Mouse (Mus musculus) spleen, postnatal 10 days (tissue): Measurements from ENCODE around the gene Gm28048.

ENCODE experiments used
- DNase-seq, 2 experiments: peaks; one replicate each; pipeline ENCODE4 v3.0.0; 2021 to 2022; ENCODE audit warnings: low spot score in 2 of 2

The Gm28048 gene

DNA sequence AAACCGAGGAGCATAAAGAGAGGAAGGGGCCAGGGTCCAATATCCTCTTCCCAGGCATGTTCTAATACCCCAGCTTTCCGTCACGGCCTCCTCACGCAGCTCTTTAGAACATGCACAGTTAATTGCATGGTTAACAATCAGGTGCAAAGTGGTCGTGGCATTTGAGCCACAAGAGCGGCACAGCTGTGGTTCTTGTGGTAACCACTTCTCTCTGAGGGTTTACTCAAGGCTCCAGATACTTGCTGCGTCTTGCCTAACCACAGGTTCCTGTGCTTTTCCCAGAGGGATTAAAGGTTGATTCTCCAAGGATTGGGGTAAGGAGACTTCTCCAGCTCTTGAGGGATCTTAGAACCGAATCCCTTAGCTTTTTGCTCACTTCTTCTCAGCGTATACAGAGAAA, 90.6 kb downstream of the Gm28048 start:
- DNase-seq, result no peak

DNA sequence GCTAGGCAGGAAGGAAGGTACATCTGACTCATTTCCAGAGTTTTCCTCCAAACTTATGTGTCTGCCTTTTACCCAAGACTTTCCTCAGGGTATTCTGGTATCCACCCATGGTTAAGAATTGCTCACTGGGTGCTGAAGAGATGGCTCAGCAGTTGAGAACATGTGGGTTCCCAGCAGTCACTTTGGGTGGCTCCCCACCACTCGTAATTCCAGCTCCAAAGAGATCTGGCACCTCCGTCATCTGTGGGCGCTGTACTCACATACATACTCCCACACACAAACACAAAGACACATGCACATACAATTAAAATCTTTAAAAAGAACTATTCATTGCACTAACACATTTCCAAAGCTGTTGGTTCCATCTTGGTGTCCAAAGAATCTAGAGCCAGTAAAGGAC, 92.7 kb downstream of the Gm28048 start:
- no peak for DNase-seq

DNA sequence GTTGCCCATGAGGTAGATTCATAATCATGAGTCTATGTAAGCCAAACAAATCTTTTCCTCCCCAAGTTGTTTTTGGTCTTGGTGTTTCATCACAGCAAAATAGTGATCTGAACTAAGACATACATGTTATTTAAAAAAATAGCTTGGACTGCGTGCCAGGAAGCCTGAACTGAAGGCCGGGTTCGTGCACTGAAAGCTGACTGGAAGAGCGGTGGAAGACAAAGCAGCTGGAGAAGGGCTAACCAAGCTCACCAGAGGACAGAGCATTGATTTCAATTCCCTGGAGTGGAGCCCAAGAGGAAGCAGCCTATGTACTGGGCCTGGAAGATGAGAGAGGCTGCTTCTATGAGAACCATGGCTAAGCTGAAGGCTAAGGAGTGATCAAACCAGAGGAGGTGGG, 94.9 kb downstream of the Gm28048 start:
- DNase-seq, result no peak

GRCm38 (mm10) chr11:22885350-22885749, 96.5 kb downstream of the Gm28048 start:
- no peak for DNase-seq

DNA sequence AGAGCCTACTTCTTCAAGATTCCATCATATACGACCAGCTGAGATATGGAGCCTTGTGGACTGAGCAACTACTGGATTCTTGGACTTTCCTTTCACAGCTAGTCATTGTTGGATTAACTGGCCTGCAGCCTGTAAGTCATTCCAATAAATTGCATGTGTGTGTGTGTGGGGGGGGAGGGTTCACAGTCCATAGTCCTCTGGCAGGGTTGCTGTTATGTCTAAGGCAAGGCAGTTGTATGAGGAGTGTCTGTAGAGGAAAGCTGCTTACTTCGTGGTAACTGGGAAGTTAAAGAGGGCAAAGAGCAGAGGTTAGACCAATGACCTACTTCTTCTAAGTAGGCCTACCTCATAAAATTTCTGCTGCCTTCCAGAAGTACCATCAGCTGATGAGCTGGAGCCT, 98.2 kb downstream of the Gm28048 start:
- no peak for DNase-seq

DNA sequence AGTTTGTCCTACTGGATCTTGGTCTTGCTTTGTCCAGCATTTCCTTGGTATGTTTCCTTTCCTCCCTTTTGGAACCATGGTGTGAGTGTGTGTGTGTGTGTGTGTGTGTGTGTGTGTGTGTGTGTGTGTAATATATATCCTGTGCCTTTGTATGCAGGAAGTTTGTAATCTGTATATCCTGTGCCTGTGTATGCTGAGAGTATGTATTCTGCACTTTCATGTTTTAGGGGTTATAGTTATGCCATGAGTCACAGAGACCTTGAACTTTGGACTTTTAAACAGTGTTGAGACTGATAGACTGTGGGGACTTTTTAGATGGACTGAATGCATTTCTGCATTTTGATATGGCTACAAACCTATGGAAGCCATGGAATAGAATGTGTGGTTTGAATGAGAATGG, 99.0 kb downstream of the Gm28048 start:
- no peak for DNase-seq

DNA sequence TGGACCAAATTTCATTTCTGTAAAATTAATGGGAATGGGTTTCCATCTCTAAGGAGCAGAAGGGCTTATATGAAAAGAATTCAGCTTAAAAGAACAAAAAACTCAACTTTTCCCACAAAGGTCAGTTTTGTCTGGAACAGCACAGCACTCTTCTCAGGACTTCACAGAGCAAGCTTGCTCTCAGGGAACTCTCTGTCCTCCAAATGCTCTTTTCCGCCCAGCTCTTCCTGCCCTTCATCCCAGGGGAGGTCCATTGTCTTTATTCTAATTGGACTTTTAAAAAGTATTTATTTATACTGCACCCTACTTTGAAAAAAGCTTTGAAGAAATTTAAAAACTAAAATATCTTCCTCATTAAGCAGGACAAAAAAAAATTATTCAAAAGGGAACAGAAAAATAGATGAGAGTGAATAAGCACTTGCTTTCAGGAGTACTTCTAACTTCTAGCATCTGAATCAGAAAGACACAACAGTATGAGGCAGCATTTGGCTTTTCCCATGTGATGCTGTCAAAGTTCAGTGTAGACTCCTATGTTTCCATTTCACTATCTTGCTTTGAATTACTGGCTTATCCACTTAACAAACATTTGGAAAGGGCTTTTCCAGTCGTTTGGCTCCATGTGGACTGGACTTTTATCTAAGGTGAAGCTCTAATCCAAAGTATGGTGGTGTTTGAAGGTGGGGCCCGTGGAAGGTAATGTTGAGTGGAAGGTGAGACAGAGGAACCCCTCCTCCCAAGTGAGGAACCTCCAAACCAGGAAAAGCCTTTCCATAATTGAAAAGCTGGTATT, 101.3 kb downstream of the Gm28048 start:
- no peak for DNase-seq

DNA sequence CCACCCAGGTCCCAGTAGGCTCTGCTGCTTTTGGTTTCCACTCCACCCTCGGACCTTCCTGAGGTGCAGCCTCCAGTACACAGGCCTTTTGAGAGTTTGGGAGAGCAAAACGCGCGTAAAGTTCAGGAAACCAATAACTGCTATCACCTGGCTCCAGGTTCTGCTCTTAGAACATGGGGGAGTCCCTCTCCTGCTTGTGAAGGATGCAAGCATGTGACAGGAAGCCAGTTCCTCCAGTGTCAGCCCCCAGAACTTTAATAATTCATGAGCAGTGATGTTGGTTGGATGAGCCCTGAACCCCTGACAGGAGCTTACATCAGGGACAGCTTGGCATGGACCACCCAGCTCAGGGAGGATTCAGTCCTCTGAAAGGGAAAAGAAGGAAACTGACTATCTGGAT, 102.2 kb downstream of the Gm28048 start:
- no peak for DNase-seq

DNA sequence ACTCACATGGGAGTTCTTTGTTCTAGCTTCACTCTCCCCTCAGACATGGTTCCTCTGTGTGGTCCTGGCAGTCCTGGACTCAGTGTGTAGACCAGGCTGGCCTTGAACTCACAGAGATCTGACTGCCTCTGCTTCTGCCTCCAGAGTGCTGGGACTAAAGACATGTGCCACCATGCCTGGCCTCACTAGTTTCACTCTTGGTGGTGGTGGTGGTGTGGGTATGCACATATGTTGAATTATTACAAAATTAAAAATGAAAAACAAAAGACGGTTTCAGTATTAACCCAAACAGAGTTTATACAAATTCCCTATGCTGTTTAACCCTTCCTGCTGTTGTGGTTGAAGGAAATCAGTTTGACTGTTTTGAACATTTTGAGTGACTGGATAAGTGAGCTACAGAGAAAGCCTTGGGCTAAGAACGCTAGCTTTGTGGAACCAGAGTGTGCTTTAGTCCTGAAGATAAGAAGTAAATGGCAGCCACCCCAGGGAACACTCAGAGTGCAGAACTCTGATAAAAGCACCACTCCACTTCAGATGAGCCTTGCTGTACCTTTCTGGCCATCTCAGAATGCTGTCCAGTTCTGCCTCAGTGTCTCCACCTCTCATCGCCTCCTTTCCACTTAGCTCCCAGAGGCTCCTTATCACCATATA, 105.1 kb downstream of the Gm28048 start:
- DNase-seq, result no peak

DNA sequence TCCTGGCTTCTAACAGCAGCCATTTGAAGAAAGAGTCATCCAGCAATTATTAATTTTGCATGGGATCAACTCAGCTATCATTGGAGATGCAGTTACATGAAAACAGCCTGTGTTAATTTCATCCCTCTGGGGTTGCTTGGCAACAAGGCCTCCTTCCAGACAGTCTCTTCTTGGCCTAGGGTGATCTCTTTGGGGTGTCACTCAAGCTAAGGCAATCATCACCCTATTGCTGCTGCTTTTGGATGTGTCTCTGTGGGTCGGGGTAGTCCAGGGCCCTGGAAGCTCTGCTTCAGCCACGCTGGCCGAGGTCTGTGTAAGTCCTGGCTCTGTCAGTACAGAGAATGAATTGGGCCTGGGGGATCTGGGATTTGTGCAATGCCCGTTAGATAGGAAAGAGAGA, 106.6 kb downstream of the Gm28048 start:
- no peak for DNase-seq

- no peak for DNase-seq
Observed at GRCm38 (mm10) chr11:22874747-22875146, 107.1 kb downstream of the Gm28048 start.

DNA sequence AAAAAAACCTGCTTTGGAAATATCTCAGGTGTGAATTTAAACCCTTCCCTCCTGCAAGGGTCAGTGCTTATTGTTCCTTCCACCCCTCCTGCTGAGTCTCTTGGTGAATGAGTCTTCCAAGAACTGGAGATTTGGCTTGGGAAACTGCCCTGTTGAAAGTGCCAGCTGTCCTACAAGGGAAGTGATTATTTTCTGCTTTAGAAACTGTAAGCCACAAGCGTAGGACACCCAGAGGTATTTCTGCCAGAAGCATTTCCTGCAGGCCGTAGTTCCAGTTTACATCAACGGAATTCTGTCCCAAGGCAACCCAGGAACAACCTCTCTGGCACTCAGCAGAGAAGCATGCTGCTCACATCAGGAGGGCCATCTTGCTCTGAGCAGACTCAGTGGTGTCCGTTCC, 108.5 kb downstream of the Gm28048 start:
- DNase-seq, result no peak

DNA sequence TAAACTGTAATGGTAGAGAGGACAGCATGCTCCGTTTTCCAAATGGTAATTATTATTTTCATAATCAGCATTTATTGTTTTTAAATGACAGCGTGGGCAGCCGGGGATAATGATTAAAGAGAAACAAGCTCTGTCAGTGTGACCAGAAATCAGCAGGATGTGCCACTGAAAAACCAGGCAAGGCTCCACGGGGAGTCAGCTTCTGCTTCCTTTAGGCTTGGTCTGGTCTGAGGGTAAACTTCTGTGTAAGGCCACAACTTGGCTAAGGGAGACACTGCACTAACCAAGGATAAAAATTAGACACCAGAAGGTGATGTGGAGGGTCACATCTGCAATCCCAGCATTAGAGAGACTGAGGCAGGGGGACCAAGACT, 109.6 kb downstream of the Gm28048 start:
- DNase-seq, result no peak

DNA sequence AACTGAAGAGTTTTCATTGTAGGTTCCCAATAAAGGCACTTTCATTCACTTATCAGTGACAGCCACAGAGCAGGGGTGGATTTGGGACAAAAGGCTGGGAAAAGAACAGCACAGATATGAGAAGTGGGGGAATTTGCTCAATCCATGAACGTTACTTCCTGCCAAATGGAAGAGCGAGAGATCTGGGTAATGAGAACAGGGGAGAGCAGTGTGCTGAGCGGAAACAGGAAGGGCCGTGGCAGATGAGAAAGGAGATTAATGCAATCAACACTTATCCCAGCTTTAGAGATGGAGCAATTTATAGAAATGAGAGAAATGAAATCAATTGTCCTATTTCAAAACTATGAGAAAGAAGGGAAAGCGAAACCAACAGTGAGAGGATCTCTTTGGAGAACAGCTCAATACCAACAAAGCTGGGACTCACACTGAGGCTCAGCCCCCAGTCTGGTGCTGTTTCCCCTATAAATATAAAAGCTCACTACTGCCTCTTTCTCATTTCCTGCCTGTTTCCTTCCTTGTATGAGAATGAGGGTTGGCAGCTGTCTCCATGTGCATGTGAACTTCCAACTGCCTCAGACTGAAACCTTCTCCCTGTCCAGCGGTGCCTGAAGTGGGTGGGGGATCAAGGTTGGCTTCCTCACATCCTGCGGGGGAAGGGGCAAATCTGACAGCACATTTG, 110.1 kb downstream of the Gm28048 start:
- no peak for DNase-seq

DNA sequence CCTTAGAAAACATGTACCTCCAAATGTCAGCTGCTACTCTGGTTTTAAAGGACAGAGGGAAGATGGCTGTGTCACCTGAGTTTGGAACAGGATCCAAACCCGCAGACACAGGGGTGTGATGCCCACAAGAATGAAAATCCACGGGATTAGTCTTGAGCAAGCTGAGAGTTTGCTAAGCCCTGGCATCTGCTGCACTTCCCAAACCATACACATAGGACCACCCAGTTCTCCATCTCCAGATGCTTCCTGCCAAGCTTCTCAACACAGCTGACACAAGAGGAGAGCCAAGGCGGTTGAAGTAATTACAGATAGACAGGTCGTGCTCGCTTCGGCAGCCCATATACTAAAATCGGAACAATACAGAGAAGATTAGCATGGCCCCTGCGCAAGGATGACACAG, 113.3 kb downstream of the Gm28048 start:
- DNase-seq, result no peak

DNA sequence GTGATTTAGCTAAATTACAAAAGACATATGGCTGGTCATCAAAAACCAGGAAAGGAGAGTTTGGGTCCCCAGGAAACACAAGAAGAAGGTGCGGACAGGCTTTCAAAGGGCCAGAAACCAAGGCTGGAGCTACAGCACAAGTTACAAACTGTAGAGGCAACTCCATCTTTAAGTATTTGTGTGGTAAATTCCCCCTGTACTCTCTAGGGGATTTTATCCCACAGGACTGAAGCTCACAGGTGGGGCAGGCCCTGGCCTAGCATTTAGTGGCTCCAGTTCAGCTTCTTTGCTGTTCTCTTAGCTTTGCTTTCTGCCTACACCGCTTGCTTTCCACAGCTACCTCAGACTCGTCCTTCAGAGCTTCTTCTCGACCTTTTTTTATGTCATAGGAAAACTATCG, 114.2 kb downstream of the Gm28048 start:
- no peak for DNase-seq

DNA sequence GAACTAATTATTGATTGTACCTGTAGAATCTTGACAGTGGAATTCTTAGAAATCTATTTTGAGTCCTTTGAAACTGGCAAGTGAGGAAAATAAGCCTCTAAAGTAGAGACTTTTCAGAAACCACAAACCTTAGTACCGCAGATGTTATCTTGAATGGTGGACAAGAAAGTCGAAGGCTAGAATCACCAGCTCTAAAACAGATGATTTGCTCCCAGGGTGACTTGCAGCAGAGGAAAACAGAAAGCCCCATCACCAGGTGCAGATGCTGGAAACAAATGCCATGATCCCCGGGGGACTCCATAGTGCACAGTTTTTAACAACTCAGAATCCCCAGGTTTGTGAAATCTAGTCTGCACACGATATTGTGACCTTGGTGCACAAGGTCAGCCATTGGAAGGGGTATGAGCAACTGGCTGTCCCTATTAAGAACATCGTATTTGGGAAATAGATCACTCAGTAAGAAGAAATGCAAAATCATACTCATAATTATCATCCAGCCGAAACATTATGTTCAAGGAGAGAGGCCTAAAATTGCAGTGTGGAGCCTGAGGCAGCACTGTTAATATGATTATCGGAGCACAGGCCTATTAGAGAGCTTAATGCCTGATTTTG, 116.1 kb downstream of the Gm28048 start:
- no peak for DNase-seq

DNA sequence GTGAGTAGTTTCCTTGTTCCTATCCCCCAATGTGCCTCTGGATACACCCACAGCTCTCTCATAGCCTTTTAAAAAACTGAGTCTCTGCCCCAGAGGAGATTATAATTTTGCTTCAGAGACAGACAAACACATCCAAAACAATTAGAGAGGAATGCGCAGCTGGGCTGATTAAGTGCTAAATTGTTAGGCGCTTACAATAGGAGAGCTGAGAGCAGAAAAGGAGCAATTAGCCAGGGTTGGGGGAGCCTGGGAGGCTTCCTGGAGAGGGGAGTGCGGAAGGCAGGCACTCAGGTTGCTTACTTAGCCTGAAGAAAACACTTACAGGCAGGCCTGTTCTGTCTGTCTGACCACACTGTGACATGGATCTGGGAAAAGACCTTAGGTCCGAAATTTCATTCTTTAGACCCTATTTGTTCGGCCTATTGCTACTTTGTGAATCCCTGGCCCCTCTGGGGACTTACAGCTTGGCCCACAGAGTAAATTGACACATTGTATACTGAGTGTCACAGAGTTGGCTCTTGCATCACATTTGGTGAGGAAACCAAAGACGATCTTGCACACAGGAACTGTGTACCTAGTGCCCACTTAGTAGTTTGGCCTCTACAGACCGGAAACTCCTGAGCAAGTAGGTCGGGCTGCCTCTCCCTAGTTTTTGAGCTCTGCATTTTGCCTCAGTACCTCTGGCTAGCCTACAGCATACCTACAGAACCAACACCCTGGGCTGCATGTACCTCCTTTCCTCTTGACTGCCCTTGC, 117.4 kb downstream of the Gm28048 start:
- no peak for DNase-seq

DNA sequence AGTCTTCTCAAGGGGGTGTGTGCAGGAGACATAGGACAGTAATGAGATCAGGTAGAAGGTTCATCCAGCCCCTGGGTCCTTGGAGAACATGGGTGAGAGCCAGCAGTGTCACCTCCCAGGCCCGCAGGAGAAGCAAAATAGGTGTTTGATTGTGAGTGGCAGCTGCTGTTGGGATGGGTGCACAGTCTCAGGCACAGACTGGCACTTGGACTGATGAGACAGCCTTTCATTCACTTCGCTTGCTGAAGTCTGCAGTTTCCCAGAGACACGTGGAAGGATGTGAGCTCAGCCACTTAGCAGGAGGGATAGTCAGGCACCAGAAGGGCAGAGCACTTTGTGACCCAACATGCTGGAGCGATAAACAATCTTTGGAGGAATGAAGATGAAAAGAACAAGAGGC, 118.3 kb downstream of the Gm28048 start:
- DNase-seq, result no peak

GRCm38 (mm10) chr11:22861315-22861714, 120.6 kb downstream of the Gm28048 start:
- no peak for DNase-seq

GRCm38 (mm10) chr11:22860335-22861227, 121.3 kb downstream of the Gm28048 start, which contains the start of gene B3gnt2:
B3gnt2 (minus strand) TSS chr11:22860961.
- DNase-seq, result peak in 1 of 2 experiments; percentile 58
